Mouse (Mus musculus): ENCODE results near the gene Trem1. TPM values are rescaled to one million over a fixed set of nuclear protein-coding genes. Genes with fewer than 3 reads are reported as not detected.

The Trem1 gene
- polyA plus RNA-seq, 1 experiment from 2014 or later, result 0.60 TPM

DNA sequence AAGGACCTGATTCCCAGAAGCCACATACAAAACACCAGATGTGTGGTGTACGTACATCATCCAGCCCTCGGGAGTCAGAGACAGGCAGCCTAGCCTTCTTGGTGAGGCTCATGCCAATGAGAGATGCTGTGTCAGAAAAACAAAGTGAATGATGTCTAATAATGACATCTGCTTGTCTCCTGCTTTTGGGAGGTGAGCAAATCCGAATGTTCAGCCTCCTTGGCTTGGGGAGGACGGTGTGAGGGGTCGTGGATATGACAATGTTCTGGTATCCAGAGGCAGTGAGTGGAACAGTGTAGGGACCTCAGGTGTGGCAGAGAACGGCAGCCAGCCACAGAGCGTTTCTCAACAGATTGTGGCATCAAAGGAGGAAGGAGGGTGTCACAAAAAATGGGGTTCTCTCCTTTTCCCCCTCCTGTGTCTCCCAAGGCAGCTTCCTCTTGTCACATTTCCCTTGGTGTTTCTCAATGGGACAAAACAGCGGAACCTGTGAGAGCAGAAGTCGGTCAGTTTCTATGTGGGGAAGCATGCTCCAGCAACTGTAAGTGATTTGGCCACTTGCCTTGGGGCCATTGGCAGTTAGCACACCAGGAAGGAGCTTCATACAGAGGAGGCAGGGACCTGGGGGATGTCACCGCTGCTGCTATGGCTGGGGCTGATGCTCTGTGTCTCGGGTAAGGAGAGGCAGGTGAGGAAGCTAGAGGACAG is 14.8 kb downstream of the Trem1 start, which contains the start of gene Trem3:
Trem3 (plus strand) TSS at position 557 of the 708 bp plus-strand sequence.
- H3K4me1 ChIP-seq, result no peaks in the 10 kb centered on the region
- 76% methylated on average over 11 of the region's 11 CpGs for WGBS
- no peaks in the 10 kb centered on the region for H3K27me3 ChIP-seq (replicated peaks)
- H3K4me2 ChIP-seq, result no peak within 1 kb of the TSS
- no peak within 1 kb of the TSS for H3K9ac ChIP-seq
- H3K36me3 ChIP-seq, result no peaks in the 10 kb centered on the region
- no peak within 1 kb of the TSS for H3K4me3 ChIP-seq (replicated peaks)
- ATAC-seq (ENCODE audit: insufficient read depth, low FRiP score, low read depth), result no peak
- no peak within 1 kb of the TSS for H3K27ac ChIP-seq
- no peaks in the 10 kb centered on the region for H3K9me3 ChIP-seq

DNA sequence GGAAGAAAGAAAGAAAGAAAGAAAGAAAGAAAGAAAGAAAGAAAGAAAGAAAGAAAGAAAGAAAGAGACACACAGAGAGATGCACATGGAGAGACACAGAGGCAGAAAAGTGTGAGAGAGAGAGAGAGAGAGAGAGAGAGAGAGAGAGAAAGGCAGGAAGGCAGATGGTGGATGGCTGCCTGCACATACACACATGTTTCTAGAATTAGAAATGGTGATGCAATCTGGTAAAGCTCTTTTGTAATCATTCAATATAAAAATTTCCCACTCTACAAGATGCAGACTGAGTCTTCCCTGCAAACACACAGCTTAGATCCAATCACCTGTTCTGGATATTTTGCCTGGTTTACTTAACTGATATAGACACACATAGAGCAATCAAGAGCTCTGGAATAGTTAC is 16.5 kb downstream of the Trem1 start:
- no peak overlapping the region for H3K4me2 ChIP-seq

DNA sequence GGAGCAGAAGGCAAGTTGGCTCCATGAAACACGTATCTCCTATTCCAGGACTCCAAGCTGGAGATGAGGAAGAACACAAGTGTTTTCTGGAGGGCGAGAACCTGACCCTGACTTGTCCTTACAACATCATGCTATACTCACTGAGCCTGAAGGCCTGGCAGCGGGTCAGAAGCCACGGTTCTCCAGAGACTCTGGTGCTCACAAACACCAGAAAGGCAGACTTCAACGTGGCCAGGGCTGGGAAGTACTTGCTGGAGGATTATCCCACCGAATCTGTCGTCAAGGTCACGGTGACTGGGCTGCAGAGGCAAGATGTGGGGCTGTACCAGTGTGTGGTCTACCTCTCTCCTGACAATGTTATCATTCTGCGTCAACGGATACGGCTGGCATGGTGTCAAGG is 16.9 kb downstream of the Trem1 start:
- Histone ChIP-seq H3K36me3 (no peaks in the 10 kb centered on the region), H3K27ac (no peak overlapping the region), H3K9me3 (no peaks in the 10 kb centered on the region), H3K27me3 (replicated peaks) (no peaks in the 10 kb centered on the region), H3K9ac (no peak overlapping the region), H3K4me3 (replicated peaks) (no peak overlapping the region), H3K4me2 (no peak overlapping the region), H3K4me1 (no peaks in the 10 kb centered on the region)
- 77% methylated on average over 11 of the region's 11 CpGs for WGBS
- ATAC-seq (ENCODE audit: insufficient read depth, low FRiP score, low read depth), result no peak

More for the DNA sequence above, 16.5 kb downstream of the Trem1 start:
- no peaks in the 10 kb centered on the region for H3K4me1 ChIP-seq
- no peak overlapping the region for H3K27ac ChIP-seq
- no peak overlapping the region for H3K9ac ChIP-seq
- no peak overlapping the region for H3K4me3 ChIP-seq (replicated peaks)
- no peak for ATAC-seq (ENCODE audit: insufficient read depth, low FRiP score, low read depth)
- H3K27me3 ChIP-seq (replicated peaks), result no peaks in the 10 kb centered on the region
- no peaks in the 10 kb centered on the region for H3K36me3 ChIP-seq
- no peaks in the 10 kb centered on the region for H3K9me3 ChIP-seq

DNA sequence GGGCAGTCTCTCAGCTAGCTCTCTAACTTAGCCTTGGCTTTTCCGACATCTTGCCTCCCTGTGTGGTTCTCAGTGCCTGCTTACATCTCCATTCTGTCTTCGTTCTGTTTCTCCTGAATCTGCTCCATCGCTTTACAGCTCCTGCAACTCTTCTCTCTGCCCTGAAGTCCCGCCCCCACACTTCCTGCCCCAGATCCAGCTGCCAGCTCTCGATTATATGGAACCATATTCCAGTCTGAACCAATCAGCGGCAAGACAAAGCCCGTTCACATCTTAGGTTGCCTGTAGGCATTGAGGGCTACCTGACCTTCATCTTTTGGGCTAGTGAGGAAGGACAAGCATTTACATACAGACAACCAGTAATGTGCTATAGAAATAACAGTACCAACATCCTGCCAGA is 18.1 kb downstream of the Trem1 start:
- Histone ChIP-seq H3K9ac (no peak overlapping the region), H3K4me2 (no peak overlapping the region), H3K4me1 (no peaks in the 10 kb centered on the region), H3K36me3 (no peaks in the 10 kb centered on the region), H3K9me3 (no peaks in the 10 kb centered on the region), H3K27me3 (replicated peaks) (no peaks in the 10 kb centered on the region), H3K27ac (no peak overlapping the region), H3K4me3 (replicated peaks) (no peak overlapping the region)
- no peak for ATAC-seq (ENCODE audit: insufficient read depth, low FRiP score, low read depth)
- 85% methylated on average over 7 of the region's 7 CpGs for WGBS

DNA sequence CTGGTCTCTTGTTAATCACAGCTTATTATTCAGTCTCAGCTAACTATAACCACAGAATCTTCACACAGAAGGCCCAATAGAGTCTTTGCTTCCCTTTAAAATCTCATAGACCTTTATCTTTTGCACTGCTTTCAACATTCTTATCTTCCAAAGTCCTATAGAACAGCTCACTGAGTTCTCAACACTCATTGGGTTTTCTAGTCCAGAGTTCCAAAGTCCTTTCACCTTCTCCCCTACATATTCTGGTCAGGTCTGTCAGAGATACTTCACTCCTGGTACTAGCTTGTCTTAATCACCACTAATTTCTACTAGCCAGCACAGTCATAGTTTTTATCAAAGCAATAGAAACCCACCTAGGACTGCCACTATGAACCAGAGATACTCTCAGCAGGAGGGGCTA is 24.0 kb downstream of the Trem1 start:
- H3K4me2 ChIP-seq, result no peak overlapping the region
- no peaks in the 10 kb centered on the region for H3K4me1 ChIP-seq
- no peak overlapping the region for H3K27ac ChIP-seq
- no peaks in the 10 kb centered on the region for H3K9me3 ChIP-seq
- ATAC-seq (ENCODE audit: insufficient read depth, low FRiP score, low read depth), result no peak
- H3K4me3 ChIP-seq (replicated peaks), result no peak overlapping the region
- no peaks in the 10 kb centered on the region for H3K27me3 ChIP-seq (replicated peaks)
- no peaks in the 10 kb centered on the region for H3K36me3 ChIP-seq
- H3K9ac ChIP-seq, result no peak overlapping the region

DNA sequence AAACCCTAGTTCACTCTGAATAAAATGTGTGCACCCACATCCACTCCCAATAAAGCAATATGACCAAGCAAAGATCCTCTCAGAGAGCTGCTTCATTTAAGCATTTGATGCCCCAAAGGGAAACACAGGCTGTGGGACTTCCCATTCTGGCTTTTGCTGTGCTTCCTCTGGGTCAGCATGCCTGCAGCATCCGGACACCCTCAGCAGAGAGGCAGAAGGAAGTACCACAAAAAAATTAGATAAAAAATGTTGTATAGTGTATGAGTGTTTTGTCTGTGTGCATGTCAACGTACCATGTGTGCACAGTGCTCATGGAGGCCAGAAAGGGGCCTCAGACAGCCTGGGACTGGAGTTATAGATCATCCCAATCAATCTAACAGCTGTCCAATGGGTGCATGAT is 29.3 kb downstream of the Trem1 start:
- H3K4me3 ChIP-seq (replicated peaks), result no peak overlapping the region
- no peak overlapping the region for H3K9ac ChIP-seq
- H3K4me1 ChIP-seq, result no peaks in the 10 kb centered on the region
- no peaks in the 10 kb centered on the region for H3K36me3 ChIP-seq
- H3K4me2 ChIP-seq, result no peak overlapping the region
- ATAC-seq (ENCODE audit: insufficient read depth, low FRiP score, low read depth), result no peak
- H3K27ac ChIP-seq, result no peak overlapping the region
- no peaks in the 10 kb centered on the region for H3K9me3 ChIP-seq
- no peaks in the 10 kb centered on the region for H3K27me3 ChIP-seq (replicated peaks)
- WGBS, result 65% methylated on average over 2 of the region's 2 CpGs

DNA sequence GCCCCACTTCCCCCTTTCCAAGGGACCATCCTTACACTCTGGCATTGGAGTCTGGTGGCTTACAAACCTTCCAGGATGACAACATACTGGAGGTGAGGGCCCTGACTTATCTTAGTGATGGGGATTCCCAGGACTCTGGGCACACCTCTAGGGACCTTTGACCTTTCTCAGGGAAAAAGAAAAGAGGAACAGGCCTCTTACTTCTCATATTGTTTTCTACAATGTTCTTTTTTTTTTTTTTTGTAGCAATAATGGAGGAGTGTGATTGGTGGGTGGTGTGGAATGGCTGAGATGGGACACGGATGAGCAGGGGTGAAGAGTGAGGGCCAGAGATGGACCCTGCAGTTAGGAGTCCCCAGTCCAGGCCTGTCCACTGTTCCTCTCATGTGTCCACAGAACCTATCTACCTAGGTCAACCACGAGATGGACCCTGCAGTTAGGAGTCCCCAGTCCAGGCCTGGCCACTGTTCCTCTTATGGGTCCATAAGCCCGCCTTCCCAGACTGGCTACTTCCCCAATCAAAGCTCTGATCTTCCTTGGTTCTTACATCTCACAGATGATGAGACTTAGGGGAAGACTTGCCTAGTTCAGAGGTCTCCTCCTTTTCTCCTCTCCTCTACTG is 31.3 kb downstream of the Trem1 start, which contains the start of gene Treml4:
Treml4 (plus strand) TSS at position 555 of the 622 bp plus-strand sequence.
- H3K4me1 ChIP-seq, result no peaks in the 10 kb centered on the region
- 81% methylated on average over 3 of the region's 3 CpGs for WGBS
- no peak within 1 kb of the TSS for H3K27ac ChIP-seq
- H3K4me3 ChIP-seq (replicated peaks), result no peak within 1 kb of the TSS
- no peak within 1 kb of the TSS for H3K9ac ChIP-seq
- H3K36me3 ChIP-seq, result no peaks in the 10 kb centered on the region
- H3K9me3 ChIP-seq, result no peaks in the 10 kb centered on the region
- H3K4me2 ChIP-seq, result no peak within 1 kb of the TSS
- ATAC-seq (ENCODE audit: insufficient read depth, low FRiP score, low read depth), result no peak
- no peaks in the 10 kb centered on the region for H3K27me3 ChIP-seq (replicated peaks)

DNA sequence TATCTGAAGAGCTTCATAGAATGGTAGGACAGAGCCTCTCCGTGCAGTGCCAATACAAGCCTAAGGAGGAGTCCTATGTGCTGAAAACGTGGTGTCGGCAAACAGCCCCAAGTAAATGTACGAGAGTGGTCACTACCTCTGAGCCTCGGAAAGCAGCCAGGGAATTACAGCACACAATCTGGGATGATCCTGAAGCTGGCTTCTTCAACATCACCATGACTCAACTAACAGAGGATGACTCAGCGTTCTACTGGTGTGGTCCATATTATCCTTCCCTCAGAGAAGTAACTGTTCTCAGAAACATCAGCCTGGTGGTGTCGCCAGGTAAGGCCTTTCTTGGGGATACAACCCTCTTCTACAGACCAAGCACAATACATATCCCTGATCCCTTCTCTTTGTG is 32.1 kb downstream of the Trem1 start:
- no peaks in the 10 kb centered on the region for H3K9me3 ChIP-seq
- H3K9ac ChIP-seq, result no peak overlapping the region
- no peaks in the 10 kb centered on the region for H3K36me3 ChIP-seq
- H3K4me1 ChIP-seq, result no peaks in the 10 kb centered on the region
- no peaks in the 10 kb centered on the region for H3K27me3 ChIP-seq (replicated peaks)
- WGBS, result 85% methylated on average over 7 of the region's 7 CpGs
- H3K27ac ChIP-seq, result no peak overlapping the region
- no peak for ATAC-seq (ENCODE audit: insufficient read depth, low FRiP score, low read depth)
- H3K4me2 ChIP-seq, result no peak overlapping the region
- H3K4me3 ChIP-seq (replicated peaks), result no peak overlapping the region

DNA sequence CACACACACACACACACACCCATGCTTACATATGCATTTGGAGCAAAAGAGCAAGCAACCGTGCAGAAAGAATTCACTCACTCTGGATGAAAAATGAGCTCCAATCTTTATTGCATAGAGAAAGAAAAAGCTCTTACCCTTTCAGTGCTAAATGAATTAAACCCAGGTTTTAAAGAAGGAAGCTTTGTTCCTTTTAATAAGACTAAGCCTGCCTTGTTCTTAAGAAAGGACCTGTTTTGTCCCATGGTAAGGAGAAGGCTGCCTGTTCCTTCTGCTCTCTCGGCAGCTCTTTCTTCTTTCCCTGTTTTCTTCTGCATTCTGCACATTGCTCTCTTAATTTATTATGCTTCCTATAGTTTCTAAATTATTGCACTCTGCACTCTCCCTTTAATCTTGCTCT is 33.6 kb downstream of the Trem1 start:
- H3K27me3 ChIP-seq (replicated peaks), result no peaks in the 10 kb centered on the region
- ATAC-seq (ENCODE audit: insufficient read depth, low FRiP score, low read depth), result no peak
- H3K36me3 ChIP-seq, result no peaks in the 10 kb centered on the region
- H3K27ac ChIP-seq, result no peak overlapping the region
- H3K9me3 ChIP-seq, result no peaks in the 10 kb centered on the region
- H3K4me1 ChIP-seq, result no peaks in the 10 kb centered on the region
- H3K9ac ChIP-seq, result no peak overlapping the region
- H3K4me3 ChIP-seq (replicated peaks), result no peak overlapping the region
- no peak overlapping the region for H3K4me2 ChIP-seq
- WGBS, result 12% methylated on average over 2 of the region's 2 CpGs

DNA sequence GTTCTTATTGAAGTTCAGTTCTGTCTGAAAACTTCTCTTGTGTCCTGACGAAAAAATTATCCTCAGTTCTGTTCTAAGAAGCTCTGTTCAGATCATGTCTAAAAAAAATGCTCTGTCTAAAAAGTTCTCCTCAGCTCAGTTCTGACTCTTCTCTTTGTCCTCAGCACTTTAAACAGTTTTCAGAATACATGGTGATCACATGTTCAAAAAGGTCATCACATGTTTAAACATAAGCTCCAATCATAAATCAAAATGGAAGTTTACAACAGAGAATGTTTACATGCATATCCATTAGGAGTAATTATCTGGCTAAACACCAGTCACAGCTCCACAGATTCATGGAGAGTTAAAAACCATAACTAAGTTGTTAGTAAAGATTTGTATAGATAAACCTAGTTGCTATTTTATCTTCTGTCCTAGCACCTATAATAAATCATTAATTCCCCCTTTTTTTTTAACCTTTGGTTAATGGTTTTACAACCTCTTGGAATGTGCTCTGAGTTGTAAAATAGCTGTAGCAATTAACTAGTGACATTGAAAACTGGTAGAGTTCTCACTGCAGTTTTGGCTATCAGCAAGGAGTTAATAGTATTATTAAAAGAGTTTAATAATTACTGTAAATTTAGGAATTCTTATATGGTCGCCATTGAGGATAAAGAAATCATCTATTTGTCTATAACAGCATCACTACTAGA is 34.2 kb downstream of the Trem1 start:
- Histone ChIP-seq H3K9me3 (no peaks in the 10 kb centered on the region), H3K36me3 (no peaks in the 10 kb centered on the region), H3K4me3 (replicated peaks) (no peak overlapping the region), H3K4me1 (no peaks in the 10 kb centered on the region), H3K27me3 (replicated peaks) (no peaks in the 10 kb centered on the region), H3K27ac (no peak overlapping the region), H3K4me2 (no peak overlapping the region), H3K9ac (no peak overlapping the region)
- no peak for ATAC-seq (ENCODE audit: insufficient read depth, low FRiP score, low read depth)
- 30% methylated on average over 2 of the region's 2 CpGs for WGBS

DNA sequence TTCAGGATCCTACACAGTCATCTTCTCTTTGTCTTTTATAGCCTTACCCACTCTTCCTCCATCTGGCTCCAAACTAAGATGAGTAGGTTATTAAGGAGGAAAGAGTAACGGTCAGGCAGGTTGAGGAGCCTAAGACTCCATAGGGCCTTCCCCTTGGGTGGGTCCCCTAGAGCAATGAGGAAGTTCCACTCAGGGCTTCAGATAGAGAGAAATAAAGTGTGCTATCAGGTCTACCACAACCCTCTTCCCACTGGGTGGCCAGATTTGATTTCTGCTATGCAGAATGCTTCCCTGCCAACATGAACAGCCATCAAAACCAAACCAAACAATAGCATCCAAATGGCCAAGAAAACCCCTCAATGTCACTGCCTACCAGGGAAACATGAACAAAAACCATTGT is 35.0 kb downstream of the Trem1 start:
- 59% methylated on average over 1 of the region's 1 CpGs for WGBS
- Histone ChIP-seq H3K9me3 (no peaks in the 10 kb centered on the region), H3K9ac (no peak overlapping the region), H3K27me3 (replicated peaks) (no peaks in the 10 kb centered on the region), H3K4me2 (no peak overlapping the region), H3K4me1 (no peaks in the 10 kb centered on the region), H3K36me3 (no peaks in the 10 kb centered on the region), H3K27ac (no peak overlapping the region), H3K4me3 (replicated peaks) (no peak overlapping the region)
- no peak for ATAC-seq (ENCODE audit: insufficient read depth, low FRiP score, low read depth)

DNA sequence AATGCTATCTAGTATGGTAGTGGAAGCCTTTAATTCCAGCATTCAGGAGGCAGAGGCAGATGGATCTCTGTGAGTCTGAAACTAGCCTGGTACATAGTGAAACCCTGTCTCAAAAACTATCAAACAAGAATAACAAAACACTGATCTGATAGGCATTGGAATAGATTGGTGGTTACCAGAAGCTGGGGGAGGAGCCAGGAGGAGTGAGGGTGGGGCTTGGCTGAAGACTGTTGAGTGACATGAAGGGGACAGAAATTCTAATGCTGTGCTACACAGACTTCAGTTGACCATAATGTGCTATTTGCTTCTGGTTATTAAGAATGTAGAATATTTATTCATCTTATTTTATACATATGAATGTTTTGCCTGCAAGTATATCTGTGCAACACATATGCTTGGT is 35.7 kb downstream of the Trem1 start:
- Histone ChIP-seq H3K9me3 (no peaks in the 10 kb centered on the region), H3K36me3 (no peaks in the 10 kb centered on the region), H3K9ac (no peak overlapping the region), H3K27me3 (replicated peaks) (no peaks in the 10 kb centered on the region), H3K4me1 (no peaks in the 10 kb centered on the region), H3K4me2 (no peak overlapping the region), H3K27ac (no peak overlapping the region), H3K4me3 (replicated peaks) (no peak overlapping the region)
- ATAC-seq (ENCODE audit: insufficient read depth, low FRiP score, low read depth), result no peak

Data from stomach, embryonic 15.5 days (tissue).